Mouse (Mus musculus) heart, postnatal 14 days (tissue): Measurements from ENCODE around the gene Sirt3. TPM values are rescaled to one million over a fixed set of nuclear protein-coding genes. Genes with fewer than 3 reads are reported as not detected.

Source experiments
- DNase-seq, 2 experiments: peaks; one replicate each; pipeline ENCODE4 v3.0.0; 2021 to 2022
- intact Hi-C: fragments of 180-260 bp; cut with DNase I; formaldehyde crosslinking; loops from one replicate; pipeline ENCODE4 v1.15.1; 2025
- total RNA-seq, 2 experiments: library from RNA; stranded (reverse); gene quantifications; 2 replicates each; pipeline ENCODE4 v1.2.3; 2021

Gene Sirt3
- total RNA-seq, 2 experiments from 2014 or later: 54.6 to 56.2 TPM

- intact Hi-C loops: loop anchor here (2.0 to 5.0 kb wide), 2 partner anchors 85 to 316 kb away; partner anchors contain the start of genes Pgghg and Rnh1
- DNase-seq: peak; percentile 79 to 84
These were observed 26.0 kb downstream of the Sirt3 start, which contains the start of gene Gm45785 for GRCm38 (mm10) chr7:140855860-140856784. TSS of gene Gm45785 (minus strand) at chr7:140856331.

GRCm38 (mm10) chr7:140855181-140855580 is 26.9 kb downstream of the Sirt3 start:
- no peak for DNase-seq
- intact Hi-C loops: loop anchor here (5.0 kb wide), 1 partner anchor 317 kb away; the partner anchor contains the start of gene Rnh1

- intact Hi-C loops: no loop called here
- DNase-seq: no peak
These were observed 27.6 kb downstream of the Sirt3 start for GRCm38 (mm10) chr7:140854483-140854882.

DNA sequence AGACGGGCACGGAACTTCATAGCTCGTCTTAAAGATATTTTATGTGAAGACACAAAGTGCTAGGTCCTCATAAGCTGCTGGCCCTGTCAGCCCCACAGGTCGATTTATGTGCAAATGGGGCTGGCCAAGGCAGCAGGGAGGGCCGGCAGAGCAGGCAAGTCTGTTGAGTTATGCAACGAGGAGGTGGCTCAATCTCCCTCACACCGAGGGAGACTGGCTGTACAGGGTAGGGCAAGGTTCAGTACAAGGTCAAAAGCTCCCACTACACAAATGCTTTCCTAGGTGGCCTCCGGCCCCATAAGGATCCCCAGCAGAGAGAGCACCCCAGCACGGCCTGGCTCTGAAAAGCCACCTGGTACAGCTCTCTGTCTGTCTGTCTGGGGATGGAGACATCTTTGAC is 28.7 kb downstream of the Sirt3 start:
- no peak for DNase-seq
- intact Hi-C loops: no loop called here

GRCm38 (mm10) chr7:140851916-140852315 is 30.2 kb downstream of the Sirt3 start:
- intact Hi-C loops: no loop called here
- no peak for DNase-seq

DNA sequence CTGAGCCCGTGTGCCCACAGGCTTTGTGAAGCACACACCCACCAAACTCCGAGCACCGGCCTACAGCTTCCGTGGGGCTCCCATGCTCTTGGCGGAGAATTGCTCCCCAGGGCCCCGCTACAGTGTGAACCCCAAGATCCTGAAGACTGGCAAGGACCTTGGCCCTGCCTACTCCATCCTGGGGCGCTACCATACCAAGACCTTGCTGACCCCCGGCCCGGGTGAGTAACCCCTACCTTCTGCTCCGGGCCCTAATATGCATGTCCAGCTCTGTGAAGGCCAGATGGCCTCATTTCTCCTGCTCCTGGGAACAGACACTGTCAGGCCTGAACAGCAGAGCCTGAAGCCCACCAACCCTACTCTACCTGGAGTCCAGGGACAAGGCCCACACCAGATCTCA is 33.5 kb downstream of the Sirt3 start:
- intact Hi-C loops: loop anchor here (5.0 to 10.0 kb wide), 3 partner anchors 34 to 516 kb away; partner anchors contain the start of genes Psmd13 and Sirt3
- DNase-seq: no peak

DNA sequence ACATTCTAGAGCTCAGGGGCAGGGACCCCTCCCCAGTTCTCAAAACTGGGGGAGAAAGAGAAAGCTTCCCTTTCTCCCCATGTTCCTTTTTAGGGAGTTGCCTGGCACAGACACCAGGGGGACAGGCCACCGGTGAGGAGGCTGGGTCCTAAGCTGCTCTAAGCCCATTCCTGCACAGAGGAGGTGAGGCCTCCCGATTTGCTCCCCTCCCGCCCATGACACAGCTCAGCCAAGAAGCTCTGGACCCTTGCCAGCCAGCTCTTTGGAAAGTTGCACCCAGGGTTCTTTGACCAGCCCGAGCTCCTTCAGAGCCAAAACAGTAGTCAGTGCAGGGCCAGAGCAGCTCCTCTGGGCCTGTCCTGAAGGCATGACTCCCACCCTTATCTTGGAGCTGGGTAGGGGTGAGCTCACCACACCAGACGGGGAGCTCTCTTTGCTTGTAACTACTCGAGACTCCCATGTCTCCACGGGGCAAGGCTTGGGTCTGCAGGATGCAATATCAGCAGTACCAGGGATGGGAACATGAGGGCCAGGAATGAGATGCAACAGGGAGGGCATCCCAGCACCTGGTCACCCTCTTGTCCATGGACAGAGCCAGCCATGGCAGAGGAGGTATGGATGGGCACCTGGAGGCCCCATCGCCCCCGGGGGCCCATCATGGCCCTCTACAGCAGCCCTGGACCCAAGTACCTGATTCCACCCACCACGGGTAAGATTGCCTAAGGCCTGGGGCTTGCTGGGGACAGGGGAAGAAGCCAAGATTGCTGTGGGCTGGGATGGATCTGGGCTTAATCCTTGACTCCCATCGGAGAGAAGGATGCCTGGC is 34.1 kb downstream of the Sirt3 start, which contains the start of gene Odf3:
Gene Odf3 (plus strand): TSS at position 51 of the 826 bp plus-strand sequence.
- DNase-seq: peak in 1 of 2 experiments; percentile 40
- intact Hi-C loops: loop anchor here (5.0 to 10.0 kb wide), 3 partner anchors 34 to 517 kb away; partner anchors contain the start of genes Psmd13 and Sirt3

DNA sequence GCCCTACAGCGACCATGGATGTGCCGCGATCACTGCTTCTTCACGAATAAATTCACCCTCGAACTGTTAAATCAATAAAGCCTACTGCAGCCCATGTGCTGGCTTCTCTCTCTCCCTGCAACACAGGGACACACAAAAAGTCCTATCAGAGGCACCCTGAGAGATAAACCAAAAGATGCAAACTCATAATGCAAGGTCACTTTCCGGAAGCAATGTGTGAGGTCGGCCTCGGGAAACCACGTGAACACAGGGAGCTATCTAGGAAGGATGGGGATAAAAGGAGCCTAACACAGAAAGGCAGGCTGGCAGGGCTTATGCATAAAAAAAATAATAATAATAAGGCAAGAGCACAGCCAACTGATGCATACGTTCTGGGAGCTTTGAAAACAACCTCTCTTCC is 35.4 kb downstream of the Sirt3 start:
- DNase-seq: no peak
- intact Hi-C loops: loop anchor here (5.0 to 10.0 kb wide), 3 partner anchors 36 to 518 kb away; partner anchors contain the start of genes Psmd13 and Sirt3

DNA sequence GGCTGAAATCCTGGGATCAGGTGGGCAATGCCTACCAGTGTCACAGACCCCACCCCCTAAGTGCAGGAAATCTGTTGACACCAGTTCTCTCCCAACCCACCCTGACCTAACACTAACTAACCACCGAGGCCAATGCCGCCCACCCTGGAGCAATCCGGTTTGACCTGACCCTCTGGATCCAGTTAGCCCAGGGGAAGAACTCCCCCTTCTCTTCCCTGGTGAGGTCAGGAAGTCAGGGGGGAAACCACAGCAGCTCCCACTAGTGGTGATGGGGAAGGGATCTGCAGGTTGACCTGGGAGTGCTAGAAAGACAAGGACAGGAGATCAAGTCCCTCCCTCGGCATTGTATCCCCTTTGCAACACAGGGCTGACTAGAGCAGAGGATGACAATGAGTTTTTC is 36.4 kb downstream of the Sirt3 start:
- intact Hi-C loops: loop anchor here (1.0 to 10.0 kb wide), 5 partner anchors 37 to 519 kb away; partner anchors contain the start of genes Psmd13 and Sirt3
- no peak for DNase-seq

DNA sequence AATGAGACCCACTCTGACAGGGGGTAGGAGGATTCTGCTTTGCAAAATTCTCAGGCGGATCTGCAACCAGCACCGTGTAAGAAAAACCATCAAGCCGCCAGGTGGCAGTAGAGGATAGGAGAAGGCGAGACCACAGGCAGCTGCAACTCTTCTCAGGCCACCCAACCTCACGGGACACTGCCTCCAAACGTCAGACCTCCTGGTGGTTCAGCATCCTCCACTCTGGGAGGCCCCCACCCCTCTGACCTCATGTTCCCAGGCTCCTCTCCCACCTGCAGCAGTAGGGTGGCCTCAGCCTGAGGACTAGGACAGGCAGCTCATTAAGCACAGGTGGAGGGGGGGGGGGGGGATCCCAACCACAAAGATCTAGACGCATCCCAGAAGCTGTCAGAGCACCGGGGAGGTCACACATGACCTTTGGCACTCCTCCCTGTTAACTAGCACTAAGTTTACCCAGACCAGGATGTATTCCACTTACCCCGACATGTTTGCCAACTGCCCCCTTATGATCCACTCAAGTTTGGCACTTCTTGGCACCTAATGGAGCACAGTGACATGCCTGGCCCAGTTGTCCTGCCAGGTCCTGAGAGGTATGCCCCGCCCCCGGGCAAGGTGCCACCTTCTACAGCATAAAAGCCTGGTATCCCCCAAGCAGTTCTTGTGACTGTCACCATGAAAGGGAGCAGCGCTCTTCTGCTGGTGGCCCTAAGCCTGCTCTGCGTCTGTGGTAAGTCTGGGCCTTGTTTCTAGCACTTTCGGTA is 37.0 kb downstream of the Sirt3 start, which contains the start of gene Scgb1c1:
Gene Scgb1c1 (plus strand): TSS at position 643 of the 761 bp plus-strand sequence.
- intact Hi-C loops: loop anchor here (1.0 to 10.0 kb wide), 5 partner anchors 37 to 520 kb away; partner anchors contain the start of genes Psmd13 and Sirt3

DNA sequence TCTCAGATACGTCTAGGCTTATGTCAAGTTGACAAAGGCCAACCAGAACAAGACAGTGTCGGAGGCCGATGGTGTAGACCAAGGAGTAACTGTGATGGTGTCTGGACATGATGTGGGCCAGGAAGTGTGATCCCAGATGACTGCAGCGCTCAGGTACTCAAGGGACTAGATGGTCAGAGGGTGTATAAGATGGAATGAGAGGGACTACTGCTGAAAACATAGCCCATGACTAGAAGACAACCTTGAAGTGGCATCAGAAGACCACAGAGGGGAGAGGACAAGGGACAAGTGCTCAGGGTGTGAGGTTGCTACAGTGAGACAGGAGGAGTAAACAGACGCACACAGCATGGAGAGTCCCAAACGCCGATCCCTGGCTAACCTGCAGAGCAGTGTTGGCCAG is 38.3 kb downstream of the Sirt3 start:
- intact Hi-C loops: loop anchor here (10.0 kb wide), 1 partner anchor 521 kb away; no protein-coding TSS in a partner anchor

More for the DNA sequence above, 37.0 kb downstream of the Sirt3 start, which contains the start of gene Scgb1c1:
- peak; percentile 91 to 97 for DNase-seq

GRCm38 (mm10) chr7:140840750-140841735 is 41.1 kb downstream of the Sirt3 start:
- DNase-seq: no peak
- intact Hi-C loops: loop anchor here (10.0 kb wide), 1 partner anchor 524 kb away; no protein-coding TSS in a partner anchor

More for the DNA sequence above, 38.3 kb downstream of the Sirt3 start:
- no peak for DNase-seq

GRCm38 (mm10) chr7:140839556-140839955 is 42.6 kb downstream of the Sirt3 start:
- no peak for DNase-seq
- intact Hi-C loops: no loop called here

DNA sequence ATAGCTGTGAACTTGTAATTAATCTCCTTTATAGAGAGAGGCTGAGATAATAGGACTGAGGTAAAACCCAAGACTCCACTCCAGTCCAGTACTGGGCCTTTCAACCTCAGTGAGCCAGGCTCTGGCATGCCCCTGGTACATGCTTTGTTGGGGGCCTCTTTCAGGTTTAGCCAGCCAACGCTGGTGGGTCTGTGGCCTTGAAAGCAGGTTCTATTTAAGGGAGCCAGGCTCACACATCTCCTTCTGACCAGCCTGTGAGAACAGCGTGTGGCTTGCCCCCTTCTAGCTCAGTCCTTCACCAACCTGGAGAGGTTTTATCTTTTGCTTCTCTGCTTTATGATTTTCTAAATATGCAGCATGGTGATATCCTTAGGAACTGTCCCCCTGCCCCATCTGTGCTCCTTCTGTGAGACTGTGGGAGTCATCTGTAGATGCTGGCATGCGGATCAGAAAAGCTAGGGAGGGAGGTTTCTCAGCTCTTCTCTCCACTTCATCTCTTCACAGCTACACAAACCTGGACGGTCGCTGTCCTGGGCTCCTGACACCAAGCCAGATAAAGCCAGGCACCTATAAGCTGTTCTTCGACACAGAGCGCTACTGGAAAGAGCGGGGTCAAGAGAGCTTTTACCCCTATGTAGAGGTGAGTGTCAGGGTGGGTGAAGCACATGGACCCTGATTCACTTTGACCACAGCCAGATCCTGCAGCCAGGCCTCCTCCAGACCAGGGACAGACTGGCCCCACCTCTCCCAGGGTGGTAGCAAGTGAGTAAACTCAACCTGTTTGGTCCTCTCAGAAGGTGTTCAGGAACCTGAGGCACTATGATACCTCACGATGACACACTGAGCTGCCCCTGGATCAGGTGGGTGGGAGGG is 45.6 kb downstream of the Sirt3 start:
- intact Hi-C loops: no loop called here
- no peak for DNase-seq

GRCm38 (mm10) chr7:140835758-140836087 is 46.4 kb downstream of the Sirt3 start:
- no peak for DNase-seq
- intact Hi-C loops: no loop called here

- intact Hi-C loops: no loop called here
- no peak for DNase-seq
These were observed 46.9 kb downstream of the Sirt3 start, which contains the start of gene Urah for GRCm38 (mm10) chr7:140834968-140835757. TSS of gene Urah (plus strand) at chr7:140835018.
